Mouse (Mus musculus) liver, adult 2 months (tissue): Measurements from ENCODE around the gene Arpc4. TPM values are rescaled to one million over a fixed set of nuclear protein-coding genes. Genes with fewer than 3 reads are reported as not detected.

Source experiments
- DNase-seq: peaks from one replicate; pipeline ENCODE4 v3.0.0-alpha.2; 2011; ENCODE audit warnings: low read depth, low spot score; ENCODE audit errors: extremely low read depth
- H3K27ac ChIP-seq: fragments of 200-500 bp; replicated peaks from 2 replicates; pipeline ENCODE4 v1.5.1; 2012; ENCODE audit warnings: low read depth, mild to moderate bottlenecking, control low read depth, inconsistent platforms, low read length; ENCODE audit not compliant: insufficient read depth
- H3K27me3 ChIP-seq: fragments of 200-500 bp; 2 replicates; pipeline ENCODE4 v1.6.1; 2012; ENCODE audit warnings: mild to moderate bottlenecking, moderate library complexity, low read length, inconsistent platforms; ENCODE audit not compliant: control insufficient read depth, insufficient read depth
- H3K36me3 ChIP-seq: fragments of 200-500 bp; 2 replicates; pipeline ENCODE4 v1.6.1; 2012; ENCODE audit warnings: low read length, inconsistent platforms; ENCODE audit not compliant: control insufficient read depth, insufficient read depth
- H3K4me1 ChIP-seq: fragments of 200-500 bp; 2 replicates; pipeline ENCODE4 v1.6.1; 2011; ENCODE audit warnings: low read length; ENCODE audit not compliant: control insufficient read depth, insufficient read depth
- H3K4me3 ChIP-seq: fragments of 200-500 bp; 2 replicates; pipeline ENCODE4 v1.5.1; 2011; ENCODE audit warnings: low read depth, mild to moderate bottlenecking, control low read depth, low read length, moderate library complexity; ENCODE audit not compliant: insufficient read depth
- H3K79me2 ChIP-seq: fragments of 200-500 bp; 2 replicates; pipeline ENCODE4 v1.6.1; 2012; ENCODE audit warnings: inconsistent platforms, mild to moderate bottlenecking, low read length, moderate library complexity; ENCODE audit not compliant: control insufficient read depth, insufficient read depth
- H3K9ac ChIP-seq: fragments of 200-500 bp; 2 replicates; pipeline ENCODE4 v1.6.1; 2012; ENCODE audit warnings: low read depth, mild to moderate bottlenecking, control low read depth, inconsistent platforms, low read length
- CTCF ChIP-seq: fragments of 200-500 bp; IDR thresholded peaks from 2 replicates; pipeline ENCODE4 v1.5.1; 2011; ENCODE audit warnings: low read depth, low read length, control low read depth
- POLR2A ChIP-seq: fragments of 200-500 bp; IDR thresholded peaks from 2 replicates; pipeline ENCODE4 v1.6.1; 2011; ENCODE audit warnings: low read length, control low read depth; ENCODE audit not compliant: insufficient read depth; ENCODE audit errors: extremely low read depth
- WGBS: fragments of 180-500 bp; shearing (Covaris S2); methylation state at CpG from one replicate; pipeline ENCODE4 v1.1.7; 2018; 5-methylcytosine and 5-hydroxymethylcytosine counted together
- polyA plus RNA-seq: library from polyadenylated mRNA; depleted of rRNA; stranded (reverse); fragments of >200 nt; gene quantifications from 2 replicates; pipeline ENCODE4 v1.2.3, GENCODE M21; 2012; rRNA removed
- total RNA-seq: library from RNA; depleted of rRNA; stranded (reverse); fragments of >200 nt; gene quantifications from 2 replicates; pipeline ENCODE4 v1.2.3, GENCODE M21; 2014; rRNA removed

Arpc4 gene
- total and polyA plus RNA-seq, 2 experiments = 31.5 to 36.0 TPM

- Histone ChIP-seq H3K79me2 (peaks cover 25% of the 10 kb centered on the region; the same call in 1 of the 2 replicates), H3K4me1 (peaks cover 46% of the 10 kb centered on the region), H3K4me3 (no peak overlapping the region), H3K27me3 (no peaks in the 10 kb centered on the region), H3K36me3 (peaks cover 11% of the 10 kb centered on the region; the same call in 1 of the 2 replicates), H3K9ac (peak overlapping the region; percentile 23; the same call in 1 of the 2 replicates), H3K27ac (peak overlapping the region; percentile 66)
- 28% methylated on average over 7 of the region's 7 CpGs for WGBS
- peak; percentile 82 for DNase-seq
- TF ChIP-seq POLR2A (no peak), CTCF (no peak)
Measured at GRCm38 (mm10) chr6:113434691-113435090, 56.8 kb downstream of the Arpc4 start.

- TF ChIP-seq POLR2A = no peak
- no peak for TF ChIP-seq CTCF
- H3K36me3 ChIP-seq = peaks cover 11% of the 10 kb centered on the region; the same call in 1 of the 2 replicates
- no peak within 1 kb of the TSS for H3K4me3 ChIP-seq
- DNase-seq = peak; percentile 37
- H3K79me2 ChIP-seq = peaks cover 25% of the 10 kb centered on the region; the same call in 1 of the 2 replicates
- H3K4me1 ChIP-seq = peaks cover 53% of the 10 kb centered on the region
- H3K27ac ChIP-seq = peak within 1 kb of the TSS; percentile 66
- H3K9ac ChIP-seq = peak within 1 kb of the TSS; percentile 23; the same call in 1 of the 2 replicates
- 76% methylated on average over 9 of the region's 9 CpGs for WGBS
- H3K27me3 ChIP-seq = no peaks in the 10 kb centered on the region
Measured at GRCm38 (mm10) chr6:113435664-113436205, 57.8 kb downstream of the Arpc4 start, which contains the start of gene Cidec. Gene Cidec (minus strand): TSS chr6:113435760.

- WGBS = 92% methylated on average over 12 of the region's 12 CpGs
- Histone ChIP-seq H3K9ac (no peak overlapping the region), H3K4me3 (no peak overlapping the region), H3K27ac (no peak overlapping the region; the same call in 1 of the 2 replicates), H3K36me3 (peaks cover 11% of the 10 kb centered on the region; the same call in 1 of the 2 replicates), H3K27me3 (no peaks in the 10 kb centered on the region), H3K4me1 (peaks cover 46% of the 10 kb centered on the region), H3K79me2 (peaks cover 16% of the 10 kb centered on the region; the same call in 1 of the 2 replicates)
- no peak for DNase-seq
- TF ChIP-seq POLR2A (no peak), CTCF (no peak)
Measured at GRCm38 (mm10) chr6:113437135-113437534, 59.2 kb downstream of the Arpc4 start.

GRCm38 (mm10) chr6:113438721-113439430 lies 61.0 kb downstream of the Arpc4 start:
- Histone ChIP-seq H3K27ac (peak overlapping the region; percentile 94), H3K4me1 (peaks cover 38% of the 10 kb centered on the region), H3K27me3 (no peaks in the 10 kb centered on the region), H3K9ac (peak overlapping the region; percentile 42; the same call in 1 of the 2 replicates), H3K79me2 (peaks cover 12% of the 10 kb centered on the region), H3K36me3 (peaks cover 11% of the 10 kb centered on the region; the same call in 1 of the 2 replicates), H3K4me3 (no peak overlapping the region)
- WGBS = 29% methylated on average over 12 of the region's 12 CpGs
- TF ChIP-seq POLR2A = no peak
- no peak for TF ChIP-seq CTCF
- DNase-seq = peak; percentile 92

Other genes with a start within 250 kb of the Arpc4 start
- gene Lhfpl4, start 182.7 kb upstream of the Arpc4 start, total RNA-seq = 0.07 TPM in 1 of 2 replicates, not detected in the other
- 0.02 TPM in 1 of 2 replicates, not detected in the other for gene Lhfpl4, start 182.7 kb upstream of the Arpc4 start, polyA plus RNA-seq
- 22.4 and 24.1 TPM in 2 replicates for gene Mtmr14, start 140.3 kb upstream of the Arpc4 start, total RNA-seq
- gene Mtmr14, start 140.3 kb upstream of the Arpc4 start, polyA plus RNA-seq = 28.8 and 32.8 TPM in 2 replicates
- gene Cpne9, start 95.8 kb upstream of the Arpc4 start, total RNA-seq = not detected in 2 replicates
- not detected in 2 replicates for gene Cpne9, start 95.8 kb upstream of the Arpc4 start, polyA plus RNA-seq
- 5.4 and 5.5 TPM in 2 replicates for gene Brpf1, start 71.0 kb upstream of the Arpc4 start, total RNA-seq
- 6.7 and 10.2 TPM in 2 replicates for gene Brpf1, start 71.0 kb upstream of the Arpc4 start, polyA plus RNA-seq
- 4.8 and 5.0 TPM in 2 replicates for gene Ogg1, start 51.1 kb upstream of the Arpc4 start, total RNA-seq
- gene Ogg1, start 51.1 kb upstream of the Arpc4 start, polyA plus RNA-seq = 9.2 and 10.4 TPM in 2 replicates
- 16.1 and 18.8 TPM in 2 replicates for gene Camk1, start 34.1 kb upstream of the Arpc4 start, total RNA-seq
- 12.1 and 15.6 TPM in 2 replicates for gene Camk1, start 34.1 kb upstream of the Arpc4 start, polyA plus RNA-seq
- gene Tada3, start 232 bp upstream of the Arpc4 start, total RNA-seq = 5.2 and 6.6 TPM in 2 replicates
- gene Tada3, start 232 bp upstream of the Arpc4 start, polyA plus RNA-seq = 8.4 and 10.4 TPM in 2 replicates
- gene Ttll3, start 11.1 kb downstream of the Arpc4 start, total RNA-seq = 0.65 and 1.5 TPM in 2 replicates
- gene Ttll3, start 11.1 kb downstream of the Arpc4 start, polyA plus RNA-seq = 1.7 TPM in 2 replicates
- gene Rpusd3, start 41.2 kb downstream of the Arpc4 start, total RNA-seq = 14.2 and 17.2 TPM in 2 replicates
- gene Rpusd3, start 41.2 kb downstream of the Arpc4 start, polyA plus RNA-seq = 106 and 118 TPM in 2 replicates
- 0.92 and 1.5 TPM in 2 replicates for gene Cidec, start 57.6 kb downstream of the Arpc4 start, total RNA-seq
- 1.1 and 1.5 TPM in 2 replicates for gene Cidec, start 57.6 kb downstream of the Arpc4 start, polyA plus RNA-seq
- gene Jagn1, start 64.5 kb downstream of the Arpc4 start, total RNA-seq = 20.2 and 26.6 TPM in 2 replicates
- gene Jagn1, start 64.5 kb downstream of the Arpc4 start, polyA plus RNA-seq = 59.1 and 61.5 TPM in 2 replicates
- gene Il17re, start 80.4 kb downstream of the Arpc4 start, total RNA-seq = 0.46 TPM in 1 of 2 replicates, not detected in the other
- gene Il17re, start 80.4 kb downstream of the Arpc4 start, polyA plus RNA-seq = 0.26 TPM in 2 replicates
- 27.8 and 32.6 TPM in 2 replicates for gene Il17rc, start 93.3 kb downstream of the Arpc4 start, total RNA-seq
- 79.2 and 87.5 TPM in 2 replicates for gene Il17rc, start 93.3 kb downstream of the Arpc4 start, polyA plus RNA-seq
- gene Creld1, start 105.2 kb downstream of the Arpc4 start, total RNA-seq = 12.3 and 15.9 TPM in 2 replicates
- gene Creld1, start 105.2 kb downstream of the Arpc4 start, polyA plus RNA-seq = 24.4 and 28.7 TPM in 2 replicates
- gene Prrt3, start 123.8 kb downstream of the Arpc4 start, total RNA-seq = under 0.01 TPM in 1 of 2 replicates, not detected in the other
- not detected in 2 replicates for gene Prrt3, start 123.8 kb downstream of the Arpc4 start, polyA plus RNA-seq
- 53.5 and 56.0 TPM in 2 replicates for gene Emc3, start 153.5 kb downstream of the Arpc4 start, total RNA-seq
- gene Emc3, start 153.5 kb downstream of the Arpc4 start, polyA plus RNA-seq = 31.9 and 35.5 TPM in 2 replicates
- gene Fancd2, start 153.6 kb downstream of the Arpc4 start, total RNA-seq = 0.18 and 0.67 TPM in 2 replicates
- 0.22 TPM in 1 of 2 replicates, not detected in the other for gene Fancd2, start 153.6 kb downstream of the Arpc4 start, polyA plus RNA-seq
- not detected in 2 replicates for gene Fancd2os, start 222.6 kb downstream of the Arpc4 start, total RNA-seq
- not detected in 2 replicates for gene Fancd2os, start 222.6 kb downstream of the Arpc4 start, polyA plus RNA-seq
- gene Brk1, start 226.7 kb downstream of the Arpc4 start, total RNA-seq = 70.3 and 76.0 TPM in 2 replicates
- 75.9 and 80.3 TPM in 2 replicates for gene Brk1, start 226.7 kb downstream of the Arpc4 start, polyA plus RNA-seq
- gene Vhl, start 245.8 kb downstream of the Arpc4 start, total RNA-seq = 7.2 and 9.1 TPM in 2 replicates
- 12.1 and 14.0 TPM in 2 replicates for gene Vhl, start 245.8 kb downstream of the Arpc4 start, polyA plus RNA-seq